Mouse (Mus musculus): Measurements from ENCODE around the gene Micu2. TPM values are rescaled to one million over a fixed set of nuclear protein-coding genes. Genes with fewer than 3 reads are reported as not detected.

Gene Micu2
- polyA plus RNA-seq, 1 experiment = 21.3 TPM

DNA sequence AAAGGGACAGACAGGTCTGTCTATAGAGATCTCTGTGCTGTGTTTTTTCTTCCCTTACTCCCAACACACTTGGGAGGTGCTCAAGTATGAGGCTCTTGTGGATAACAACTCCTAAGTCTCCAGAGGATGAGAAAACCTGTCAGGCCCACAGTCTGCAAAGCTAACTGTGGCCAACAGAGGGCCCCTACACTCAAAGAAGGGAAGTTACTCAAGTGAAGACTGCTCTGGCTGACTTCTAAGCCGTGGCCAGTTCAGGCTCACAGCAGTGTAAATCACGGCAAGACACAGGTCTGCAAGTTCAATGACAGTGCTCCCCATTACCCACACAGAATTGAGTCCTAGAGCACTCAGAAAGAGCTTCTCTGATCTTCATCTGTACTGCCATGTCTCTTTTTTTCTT, 48.0 kb downstream of the Micu2 start:
- 27% methylated on average over 2 of the region's 2 CpGs for WGBS
- TF ChIP-seq CTCF (IDR thresholded peaks at IDR 0.05; ENCODE audit: borderline replicate concordance, insufficient read depth, low read depth, low read length) (peak; percentile 40; the same call in 1 of the 2 replicates), POLR2A (IDR thresholded peaks at IDR 0.05; ENCODE audit: borderline replicate concordance, insufficient read depth, low read length) (no peak)
- H3K27ac ChIP-seq (ENCODE audit: insufficient read depth, low read length) = no peak overlapping the region
- no peak overlapping the region for H3K4me3 ChIP-seq (replicated peaks; ENCODE audit: insufficient read depth, low read depth, low read length)
- no peak for DNase-seq
- H3K27me3 ChIP-seq (ENCODE audit: control insufficient read depth, insufficient read depth, low read length) = no peaks in the 10 kb centered on the region
- no peaks in the 10 kb centered on the region for H3K4me1 ChIP-seq (ENCODE audit: control insufficient read depth, insufficient read depth, low read length)

DNA sequence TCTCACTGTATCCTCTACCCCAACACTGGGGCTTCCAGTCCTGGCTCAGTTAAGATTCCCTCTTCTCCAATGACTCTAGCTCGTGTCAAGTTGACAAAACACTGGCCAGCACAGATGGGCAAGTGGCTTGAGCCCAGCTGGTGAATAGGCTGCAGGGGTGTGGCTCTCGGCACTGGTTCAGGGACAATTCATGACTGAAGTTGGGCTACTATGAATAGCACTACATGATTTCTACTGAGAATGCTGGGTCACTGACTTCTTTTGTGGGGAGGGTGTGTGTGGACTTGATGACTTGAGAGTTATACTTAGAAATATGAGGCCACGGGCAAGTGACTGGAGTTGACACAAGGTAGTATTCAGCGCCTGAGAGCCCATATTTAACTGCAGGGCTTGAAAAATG, 53.2 kb downstream of the Micu2 start:
- 53% methylated on average over 4 of the region's 4 CpGs for WGBS
- TF ChIP-seq POLR2A (IDR thresholded peaks at IDR 0.05; ENCODE audit: borderline replicate concordance, insufficient read depth, low read length) (no peak), CTCF (IDR thresholded peaks at IDR 0.05; ENCODE audit: borderline replicate concordance, insufficient read depth, low read depth, low read length) (no peak)
- Histone ChIP-seq H3K27me3 (ENCODE audit: control insufficient read depth, insufficient read depth, low read length) (no peaks in the 10 kb centered on the region), H3K4me3 (replicated peaks; ENCODE audit: insufficient read depth, low read depth, low read length) (no peak overlapping the region), H3K4me1 (ENCODE audit: control insufficient read depth, insufficient read depth, low read length) (no peaks in the 10 kb centered on the region), H3K27ac (ENCODE audit: insufficient read depth, low read length) (no peak overlapping the region)
- no peak for DNase-seq

DNA sequence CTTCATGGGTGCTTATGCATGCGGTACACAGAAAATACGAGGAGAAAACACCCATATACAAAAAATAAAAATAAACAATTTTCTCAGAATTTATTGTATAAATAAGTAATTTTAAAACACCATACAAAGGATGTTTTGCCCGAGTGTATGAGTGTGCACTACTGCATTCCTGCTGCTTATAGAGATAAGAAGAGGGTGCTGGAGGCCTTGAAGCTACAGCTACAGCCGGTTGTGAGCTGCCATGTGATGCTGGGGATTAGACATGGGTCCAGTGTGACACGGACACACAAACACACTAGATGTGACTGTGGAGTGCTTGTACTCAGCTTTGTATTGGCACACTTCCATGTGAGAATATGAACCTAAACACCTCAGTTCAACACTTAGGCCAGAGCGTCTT, 61.8 kb downstream of the Micu2 start:
- 94% methylated on average over 6 of the region's 6 CpGs for WGBS
- TF ChIP-seq POLR2A (IDR thresholded peaks at IDR 0.05; ENCODE audit: borderline replicate concordance, insufficient read depth, low read length) = no peak
- no peak for TF ChIP-seq CTCF (IDR thresholded peaks at IDR 0.05; ENCODE audit: borderline replicate concordance, insufficient read depth, low read depth, low read length)
- Histone ChIP-seq H3K4me3 (replicated peaks; ENCODE audit: insufficient read depth, low read depth, low read length) (no peak overlapping the region), H3K27me3 (ENCODE audit: control insufficient read depth, insufficient read depth, low read length) (no peaks in the 10 kb centered on the region), H3K27ac (ENCODE audit: insufficient read depth, low read length) (no peak overlapping the region), H3K4me1 (ENCODE audit: control insufficient read depth, insufficient read depth, low read length) (no peaks in the 10 kb centered on the region)
- DNase-seq = no peak

DNA sequence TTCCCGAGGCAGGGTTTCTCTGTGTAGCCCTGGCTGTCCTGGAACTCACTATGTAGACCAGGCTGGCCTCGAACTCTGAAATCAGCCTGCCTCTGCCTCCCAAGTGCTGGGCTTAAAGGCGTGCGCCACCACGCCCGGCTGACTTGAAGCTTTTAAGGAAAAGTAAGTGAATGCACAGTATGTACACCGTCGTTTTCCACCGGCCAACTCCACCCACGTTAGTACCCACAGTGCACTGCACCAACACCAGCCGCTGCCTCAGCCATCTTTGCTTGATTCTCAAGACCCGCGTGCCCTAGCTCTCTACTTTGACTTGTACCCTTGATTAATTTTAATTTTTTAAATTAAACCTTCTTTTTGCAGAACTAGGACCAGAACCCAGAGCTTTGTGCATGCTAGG, 64.4 kb downstream of the Micu2 start:
- Histone ChIP-seq H3K27ac (ENCODE audit: insufficient read depth, low read length) (no peak overlapping the region), H3K4me1 (ENCODE audit: control insufficient read depth, insufficient read depth, low read length) (no peaks in the 10 kb centered on the region), H3K4me3 (replicated peaks; ENCODE audit: insufficient read depth, low read depth, low read length) (no peak overlapping the region), H3K27me3 (ENCODE audit: control insufficient read depth, insufficient read depth, low read length) (no peaks in the 10 kb centered on the region)
- no peak for TF ChIP-seq POLR2A (IDR thresholded peaks at IDR 0.05; ENCODE audit: borderline replicate concordance, insufficient read depth, low read length)
- no peak for TF ChIP-seq CTCF (IDR thresholded peaks at IDR 0.05; ENCODE audit: borderline replicate concordance, insufficient read depth, low read depth, low read length)
- WGBS = 96% methylated on average over 13 of the region's 13 CpGs
- DNase-seq = no peak

DNA sequence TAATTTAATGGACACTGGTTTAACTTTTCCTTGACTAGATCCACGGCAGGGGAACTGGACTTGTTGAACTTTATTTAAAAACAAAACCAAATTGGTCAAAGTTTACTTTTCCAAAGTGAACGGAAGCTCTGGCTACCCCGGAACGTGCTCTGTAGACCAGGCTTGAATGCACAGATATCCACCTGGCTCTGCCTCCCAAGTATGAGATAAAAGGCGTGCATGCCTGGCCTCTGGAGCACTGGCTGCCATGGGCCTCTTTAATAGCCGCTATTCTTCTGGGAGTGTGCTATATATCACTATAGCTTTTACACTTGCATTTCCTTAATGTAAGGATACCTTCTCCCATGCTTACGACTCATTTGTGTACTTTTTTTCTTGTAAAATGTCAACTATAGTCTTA, 65.5 kb downstream of the Micu2 start:
- WGBS = 94% methylated on average over 7 of the region's 7 CpGs
- no peak for TF ChIP-seq CTCF (IDR thresholded peaks at IDR 0.05; ENCODE audit: borderline replicate concordance, insufficient read depth, low read depth, low read length)
- no peak for TF ChIP-seq POLR2A (IDR thresholded peaks at IDR 0.05; ENCODE audit: borderline replicate concordance, insufficient read depth, low read length)

DNA sequence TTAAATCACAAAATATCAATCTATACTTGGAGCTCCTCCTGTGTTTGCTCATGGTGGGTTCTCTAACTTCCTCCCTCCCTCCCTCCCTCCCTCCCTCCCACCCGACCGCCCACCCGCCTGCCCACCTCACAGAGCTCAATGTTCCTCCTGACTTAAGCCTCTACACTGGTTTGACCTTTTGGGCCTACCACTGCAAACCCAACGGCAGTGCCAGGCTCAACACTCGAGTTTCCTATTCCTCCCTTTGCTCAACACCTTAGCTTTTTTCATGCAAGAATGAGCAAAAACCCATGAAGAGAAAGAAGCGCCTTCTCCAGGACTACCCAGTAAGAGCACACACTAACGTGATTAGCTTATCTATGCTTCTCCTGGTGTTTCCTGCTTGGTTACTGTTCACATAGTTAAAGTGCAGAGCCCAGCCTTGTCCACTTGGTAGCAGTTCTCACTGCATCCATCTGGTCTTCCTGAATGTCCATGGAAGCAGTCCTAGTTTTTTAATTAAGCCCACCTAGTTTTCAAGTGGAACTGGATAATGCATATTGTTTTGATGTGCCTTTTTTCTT, 66.1 kb downstream of the Micu2 start:
- H3K4me1 ChIP-seq (ENCODE audit: control insufficient read depth, insufficient read depth, low read length) = no peaks in the 10 kb centered on the region
- no peak overlapping the region for H3K4me3 ChIP-seq (replicated peaks; ENCODE audit: insufficient read depth, low read depth, low read length)
- WGBS = 68% methylated on average over 7 of the region's 7 CpGs
- TF ChIP-seq CTCF (IDR thresholded peaks at IDR 0.05; ENCODE audit: borderline replicate concordance, insufficient read depth, low read depth, low read length) = no peak
- TF ChIP-seq POLR2A (IDR thresholded peaks at IDR 0.05; ENCODE audit: borderline replicate concordance, insufficient read depth, low read length) = no peak
- no peak overlapping the region for H3K27ac ChIP-seq (ENCODE audit: insufficient read depth, low read length)
- no peak for DNase-seq
- H3K27me3 ChIP-seq (ENCODE audit: control insufficient read depth, insufficient read depth, low read length) = no peaks in the 10 kb centered on the region

More for the DNA sequence above, 65.5 kb downstream of the Micu2 start:
- H3K27me3 ChIP-seq (ENCODE audit: control insufficient read depth, insufficient read depth, low read length) = no peaks in the 10 kb centered on the region
- DNase-seq = no peak
- no peak overlapping the region for H3K27ac ChIP-seq (ENCODE audit: insufficient read depth, low read length)
- H3K4me1 ChIP-seq (ENCODE audit: control insufficient read depth, insufficient read depth, low read length) = no peaks in the 10 kb centered on the region
- H3K4me3 ChIP-seq (replicated peaks; ENCODE audit: insufficient read depth, low read depth, low read length) = no peak overlapping the region

DNA sequence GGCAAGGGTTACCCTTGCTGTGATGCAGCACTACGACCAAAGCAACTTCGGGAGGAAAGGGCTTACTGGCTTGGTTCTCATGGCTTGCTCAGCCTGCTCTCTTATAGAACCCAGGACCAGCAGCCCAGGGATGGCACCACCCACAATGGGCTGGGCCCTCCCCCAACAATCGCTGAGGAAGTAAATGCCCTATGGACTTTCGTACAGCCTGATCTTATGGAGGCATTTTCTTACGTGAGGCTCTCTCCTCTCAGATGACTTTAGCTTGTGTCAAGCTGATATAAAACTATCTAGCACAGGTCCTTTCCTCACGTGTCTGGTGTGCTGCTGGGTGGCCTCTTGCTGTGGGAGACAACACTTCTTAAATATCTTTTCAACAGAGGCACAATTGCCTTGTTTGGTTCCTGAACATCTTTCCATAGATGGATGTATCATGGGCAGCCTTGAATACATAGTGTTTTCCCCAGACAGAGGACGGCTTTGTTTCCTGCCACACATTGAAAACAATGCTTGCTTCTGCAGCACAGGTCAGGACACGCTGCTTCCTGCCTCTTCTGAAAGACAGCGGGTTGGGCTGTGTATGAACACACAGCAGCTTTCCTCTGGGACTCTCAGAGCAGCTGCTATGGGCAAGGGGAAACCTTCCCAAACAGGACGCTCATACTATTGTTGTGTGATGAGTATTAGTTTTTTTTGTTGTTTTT, 77.5 kb downstream of the Micu2 start:
- Histone ChIP-seq H3K4me3 (replicated peaks; ENCODE audit: insufficient read depth, low read depth, low read length) (no peak overlapping the region), H3K27ac (ENCODE audit: insufficient read depth, low read length) (peak overlapping the region; percentile 52; the same call in 1 of the 2 replicates), H3K27me3 (ENCODE audit: control insufficient read depth, insufficient read depth, low read length) (no peaks in the 10 kb centered on the region), H3K4me1 (ENCODE audit: control insufficient read depth, insufficient read depth, low read length) (no peaks in the 10 kb centered on the region)
- peak in 1 of 2 experiments; percentile 20 for DNase-seq
- WGBS = 51% methylated on average over 10 of the region's 10 CpGs
- TF ChIP-seq CTCF (IDR thresholded peaks at IDR 0.05; ENCODE audit: borderline replicate concordance, insufficient read depth, low read depth, low read length) = no peak
- TF ChIP-seq POLR2A (IDR thresholded peaks at IDR 0.05; ENCODE audit: borderline replicate concordance, insufficient read depth, low read length) = no peak

Measured in cerebellum, adult 2 months (tissue).